Mouse (Mus musculus): ENCODE data around the gene Sox5. TPM values are rescaled to one million over a fixed set of nuclear protein-coding genes. Genes with fewer than 3 reads are reported as not detected.
A peak's percentile ranks its signal among the peaks of the same experiment; 100 is the strongest.

The Sox5 gene
- polyA plus RNA-seq, 1 experiment from 2014 or later, result 54.7 TPM

- H3K4me2 ChIP-seq (ENCODE audit: low read depth, severe bottlenecking), result no peak overlapping the region
- H3K27ac ChIP-seq (replicated peaks; ENCODE audit: low read depth, low read length), result no peak overlapping the region
- H3K4me3 ChIP-seq (ENCODE audit: low read depth, low read length), result no peak overlapping the region
- no peaks in the 10 kb centered on the region for H3K27me3 ChIP-seq (ENCODE audit: control insufficient read depth, insufficient read depth, low read length)
- H3K9ac ChIP-seq (ENCODE audit: low read length), result no peak overlapping the region
- no peak for DNase-seq (ENCODE audit: low spot score)
- H3K4me1 ChIP-seq (ENCODE audit: control insufficient read depth, insufficient read depth, low read length), result no peaks in the 10 kb centered on the region
- WGBS, result 84% methylated on average over 2 of the region's 2 CpGs
- no peaks in the 10 kb centered on the region for H3K36me3 ChIP-seq (ENCODE audit: control insufficient read depth, insufficient read depth, low read length)
- H3K9me3 ChIP-seq (ENCODE audit: control insufficient read depth, low read length), result no peaks in the 10 kb centered on the region
- no peak for ATAC-seq (ENCODE audit: insufficient number of reproducible peaks, low FRiP score, low TSS enrichment, low read depth)
Observed at GRCm38 (mm10) chr6:144271326-144271725, 510.5 kb downstream of the Sox5 start.

GRCm38 (mm10) chr6:144270306-144270705 is 511.5 kb downstream of the Sox5 start:
- no peaks in the 10 kb centered on the region for H3K27me3 ChIP-seq (ENCODE audit: control insufficient read depth, insufficient read depth, low read length)
- no peak overlapping the region for H3K27ac ChIP-seq (replicated peaks; ENCODE audit: low read depth, low read length)
- no peaks in the 10 kb centered on the region for H3K9me3 ChIP-seq (ENCODE audit: control insufficient read depth, low read length)
- H3K4me3 ChIP-seq (ENCODE audit: low read depth, low read length), result no peak overlapping the region
- ATAC-seq (ENCODE audit: insufficient number of reproducible peaks, low FRiP score, low TSS enrichment, low read depth), result no peak
- no peaks in the 10 kb centered on the region for H3K36me3 ChIP-seq (ENCODE audit: control insufficient read depth, insufficient read depth, low read length)
- peaks cover 3% of the 10 kb centered on the region; the same call in 1 of the 2 replicates for H3K4me1 ChIP-seq (ENCODE audit: control insufficient read depth, insufficient read depth, low read length)
- no peak overlapping the region for H3K9ac ChIP-seq (ENCODE audit: low read length)
- WGBS, result 91% methylated on average over 3 of the region's 3 CpGs
- no peak overlapping the region for H3K4me2 ChIP-seq (ENCODE audit: low read depth, severe bottlenecking)
- no peak for DNase-seq (ENCODE audit: low spot score)

GRCm38 (mm10) chr6:144269666-144270065 is 512.1 kb downstream of the Sox5 start:
- 59% methylated on average over 4 of the region's 4 CpGs for WGBS
- Histone ChIP-seq H3K9me3 (ENCODE audit: control insufficient read depth, low read length) (no peaks in the 10 kb centered on the region), H3K36me3 (ENCODE audit: control insufficient read depth, insufficient read depth, low read length) (no peaks in the 10 kb centered on the region), H3K4me2 (ENCODE audit: low read depth, severe bottlenecking) (no peak overlapping the region), H3K9ac (ENCODE audit: low read length) (no peak overlapping the region), H3K27ac (replicated peaks; ENCODE audit: low read depth, low read length) (no peak overlapping the region), H3K4me3 (ENCODE audit: low read depth, low read length) (no peak overlapping the region), H3K4me1 (ENCODE audit: control insufficient read depth, insufficient read depth, low read length) (peaks cover 8% of the 10 kb centered on the region; the same call in 1 of the 2 replicates), H3K27me3 (ENCODE audit: control insufficient read depth, insufficient read depth, low read length) (no peaks in the 10 kb centered on the region)
- no peak for ATAC-seq (ENCODE audit: insufficient number of reproducible peaks, low FRiP score, low TSS enrichment, low read depth)
- no peak for DNase-seq (ENCODE audit: low spot score)

- Histone ChIP-seq H3K9ac (ENCODE audit: low read length) (no peak overlapping the region), H3K4me2 (ENCODE audit: low read depth, severe bottlenecking) (no peak overlapping the region), H3K27me3 (ENCODE audit: control insufficient read depth, insufficient read depth, low read length) (no peaks in the 10 kb centered on the region), H3K27ac (replicated peaks; ENCODE audit: low read depth, low read length) (peak overlapping the region; percentile 82; the same call in 1 of the 2 replicates), H3K36me3 (ENCODE audit: control insufficient read depth, insufficient read depth, low read length) (no peaks in the 10 kb centered on the region), H3K9me3 (ENCODE audit: control insufficient read depth, low read length) (no peaks in the 10 kb centered on the region), H3K4me1 (ENCODE audit: control insufficient read depth, insufficient read depth, low read length) (peaks cover 8% of the 10 kb centered on the region; the same call in 1 of the 2 replicates), H3K4me3 (ENCODE audit: low read depth, low read length) (no peak overlapping the region)
- DNase-seq (ENCODE audit: low spot score) (no peak), ATAC-seq (ENCODE audit: insufficient number of reproducible peaks, low FRiP score, low TSS enrichment, low read depth) (no peak)
- WGBS, result 87% methylated on average over 5 of the region's 5 CpGs
Observed at GRCm38 (mm10) chr6:144265752-144266151, 516.0 kb downstream of the Sox5 start.

GRCm38 (mm10) chr6:144265004-144265403 is 516.8 kb downstream of the Sox5 start:
- 46% methylated on average over 7 of the region's 7 CpGs for WGBS
- peak overlapping the region; percentile 82 for H3K27ac ChIP-seq (replicated peaks; ENCODE audit: low read depth, low read length)
- no peaks in the 10 kb centered on the region for H3K36me3 ChIP-seq (ENCODE audit: control insufficient read depth, insufficient read depth, low read length)
- no peaks in the 10 kb centered on the region for H3K9me3 ChIP-seq (ENCODE audit: control insufficient read depth, low read length)
- H3K4me2 ChIP-seq (ENCODE audit: low read depth, severe bottlenecking), result no peak overlapping the region
- no peak overlapping the region for H3K9ac ChIP-seq (ENCODE audit: low read length)
- no peak for ATAC-seq (ENCODE audit: insufficient number of reproducible peaks, low FRiP score, low TSS enrichment, low read depth)
- no peak overlapping the region for H3K4me3 ChIP-seq (ENCODE audit: low read depth, low read length)
- H3K27me3 ChIP-seq (ENCODE audit: control insufficient read depth, insufficient read depth, low read length), result no peaks in the 10 kb centered on the region
- peaks cover 8% of the 10 kb centered on the region; the same call in 1 of the 2 replicates for H3K4me1 ChIP-seq (ENCODE audit: control insufficient read depth, insufficient read depth, low read length)
- peak; percentile 39 for DNase-seq (ENCODE audit: low spot score)

GRCm38 (mm10) chr6:144264320-144264915 is 517.4 kb downstream of the Sox5 start:
- Histone ChIP-seq H3K9ac (ENCODE audit: low read length) (peak overlapping the region; percentile 13; the same call in 1 of the 2 replicates), H3K4me1 (ENCODE audit: control insufficient read depth, insufficient read depth, low read length) (peaks cover 8% of the 10 kb centered on the region; the same call in 1 of the 2 replicates), H3K36me3 (ENCODE audit: control insufficient read depth, insufficient read depth, low read length) (no peaks in the 10 kb centered on the region), H3K27me3 (ENCODE audit: control insufficient read depth, insufficient read depth, low read length) (no peaks in the 10 kb centered on the region), H3K4me2 (ENCODE audit: low read depth, severe bottlenecking) (peak overlapping the region; percentile 18; the same call in 1 of the 2 replicates), H3K9me3 (ENCODE audit: control insufficient read depth, low read length) (no peaks in the 10 kb centered on the region), H3K4me3 (ENCODE audit: low read depth, low read length) (no peak overlapping the region), H3K27ac (replicated peaks; ENCODE audit: low read depth, low read length) (peak overlapping the region; percentile 82)
- ATAC-seq (ENCODE audit: insufficient number of reproducible peaks, low FRiP score, low TSS enrichment, low read depth) (peak; percentile 89), DNase-seq (ENCODE audit: low spot score) (peak; percentile 84)
- WGBS, result 12% methylated on average over 16 of the region's 16 CpGs

GRCm38 (mm10) chr6:144256500-144256899 is 525.3 kb downstream of the Sox5 start:
- DNase-seq (ENCODE audit: low spot score) (no peak), ATAC-seq (ENCODE audit: insufficient number of reproducible peaks, low FRiP score, low TSS enrichment, low read depth) (no peak)
- Histone ChIP-seq H3K9me3 (ENCODE audit: control insufficient read depth, low read length) (no peaks in the 10 kb centered on the region), H3K4me3 (ENCODE audit: low read depth, low read length) (no peak overlapping the region), H3K36me3 (ENCODE audit: control insufficient read depth, insufficient read depth, low read length) (no peaks in the 10 kb centered on the region), H3K9ac (ENCODE audit: low read length) (no peak overlapping the region), H3K4me2 (ENCODE audit: low read depth, severe bottlenecking) (no peak overlapping the region), H3K27ac (replicated peaks; ENCODE audit: low read depth, low read length) (no peak overlapping the region), H3K27me3 (ENCODE audit: control insufficient read depth, insufficient read depth, low read length) (no peaks in the 10 kb centered on the region), H3K4me1 (ENCODE audit: control insufficient read depth, insufficient read depth, low read length) (no peaks in the 10 kb centered on the region)
- 91% methylated on average over 8 of the region's 8 CpGs for WGBS

GRCm38 (mm10) chr6:144252191-144252718 is 529.5 kb downstream of the Sox5 start:
- no peak overlapping the region for H3K27ac ChIP-seq (replicated peaks; ENCODE audit: low read depth, low read length)
- WGBS, result 63% methylated on average over 7 of the region's 7 CpGs
- peaks cover 4% of the 10 kb centered on the region for H3K4me1 ChIP-seq (ENCODE audit: control insufficient read depth, insufficient read depth, low read length)
- H3K36me3 ChIP-seq (ENCODE audit: control insufficient read depth, insufficient read depth, low read length), result no peaks in the 10 kb centered on the region
- no peak overlapping the region for H3K9ac ChIP-seq (ENCODE audit: low read length)
- no peaks in the 10 kb centered on the region for H3K27me3 ChIP-seq (ENCODE audit: control insufficient read depth, insufficient read depth, low read length)
- H3K4me2 ChIP-seq (ENCODE audit: low read depth, severe bottlenecking), result no peak overlapping the region
- H3K4me3 ChIP-seq (ENCODE audit: low read depth, low read length), result no peak overlapping the region
- no peaks in the 10 kb centered on the region for H3K9me3 ChIP-seq (ENCODE audit: control insufficient read depth, low read length)
- DNase-seq (ENCODE audit: low spot score), result no peak
- no peak for ATAC-seq (ENCODE audit: insufficient number of reproducible peaks, low FRiP score, low TSS enrichment, low read depth)

All from limb, embryonic 11.5 days (tissue).